Mouse (Mus musculus): Measurements from ENCODE around the gene Arhgef7.

Gene Arhgef7

GRCm38 (mm10) chr8:11770001-11770400 is 42.5 kb downstream of the Arhgef7 start:
- DNase-seq = no peak

GRCm38 (mm10) chr8:11770521-11771080 is 43.1 kb downstream of the Arhgef7 start:
- DNase-seq = no peak

GRCm38 (mm10) chr8:11771608-11772007 is 44.1 kb downstream of the Arhgef7 start:
- no peak for DNase-seq

GRCm38 (mm10) chr8:11774195-11775076 is 46.9 kb downstream of the Arhgef7 start:
- no peak for DNase-seq

GRCm38 (mm10) chr8:11775889-11776288 is 48.4 kb downstream of the Arhgef7 start:
- DNase-seq = no peak

- DNase-seq = no peak
These were observed 49.1 kb downstream of the Arhgef7 start for GRCm38 (mm10) chr8:11776451-11777180.

GRCm38 (mm10) chr8:11777201-11777600 is 49.7 kb downstream of the Arhgef7 start:
- no peak for DNase-seq

- DNase-seq = no peak
These were observed 51.3 kb downstream of the Arhgef7 start for GRCm38 (mm10) chr8:11778646-11779433.

GRCm38 (mm10) chr8:11779844-11780634 is 52.5 kb downstream of the Arhgef7 start:
- DNase-seq = peak; percentile 55

- DNase-seq = no peak
These were observed 53.1 kb downstream of the Arhgef7 start for GRCm38 (mm10) chr8:11780641-11781040.

GRCm38 (mm10) chr8:11782607-11783006 is 55.1 kb downstream of the Arhgef7 start:
- no peak for DNase-seq

GRCm38 (mm10) chr8:11783861-11784594 is 56.5 kb downstream of the Arhgef7 start:
- no peak for DNase-seq

GRCm38 (mm10) chr8:11785121-11785520 is 57.6 kb downstream of the Arhgef7 start:
- no peak for DNase-seq

GRCm38 (mm10) chr8:11785539-11786046 is 58.1 kb downstream of the Arhgef7 start:
- no peak for DNase-seq

GRCm38 (mm10) chr8:11788252-11788651 is 60.7 kb downstream of the Arhgef7 start:
- DNase-seq = no peak

- DNase-seq = no peak
These were observed 61.6 kb downstream of the Arhgef7 start for GRCm38 (mm10) chr8:11789168-11789567.

- no peak for DNase-seq
These were observed 67.4 kb downstream of the Arhgef7 start for GRCm38 (mm10) chr8:11794956-11795355.

- DNase-seq = no peak
These were observed 69.6 kb downstream of the Arhgef7 start for GRCm38 (mm10) chr8:11797128-11797527.

- DNase-seq = peak; percentile 75
These were observed 70.4 kb downstream of the Arhgef7 start for GRCm38 (mm10) chr8:11797729-11798479.

- no peak for DNase-seq
These were observed 71.0 kb downstream of the Arhgef7 start for GRCm38 (mm10) chr8:11798480-11798867.

All from right cerebral cortex, adult 18-20 months (tissue).